Mouse (Mus musculus) G1E (cell line): ENCODE results near the gene Lin28b. TPM values are rescaled to one million over a fixed set of nuclear protein-coding genes. Genes with fewer than 3 reads are reported as not detected.

Source experiments
- ATAC-seq: 2 replicates; pipeline ENCODE4 v1.8.0; 2016; ENCODE audit warnings: mild to moderate bottlenecking; ENCODE audit not compliant: insufficient number of reproducible peaks, poor library complexity, low FRiP score, severe bottlenecking; ENCODE audit errors: extremely low read depth
- DNase-seq: peaks from one replicate; pipeline ENCODE4 v3.0.0; 2012; ENCODE audit warnings: low spot score
- H3K27me3 ChIP-seq: 2 replicates; pipeline ENCODE4 v1.6.1; 2012; ENCODE audit warnings: mild to moderate bottlenecking, low read length, inconsistent platforms; ENCODE audit not compliant: insufficient read depth
- H3K36me3 ChIP-seq: replicated peaks from 2 replicates; pipeline ENCODE3; 2012; ENCODE audit warnings: mild to moderate bottlenecking, inconsistent platforms
- H3K4me1 ChIP-seq: 2 replicates; pipeline ENCODE4 v1.6.1; 2012; ENCODE audit warnings: low read depth, low read length, inconsistent platforms, mixed read lengths; ENCODE audit not compliant: insufficient read depth
- H3K4me3 ChIP-seq: 2 replicates; pipeline ENCODE4 v1.5.1; 2012; ENCODE audit warnings: low read depth, mild to moderate bottlenecking, inconsistent platforms, low read length, moderate library complexity, mixed read lengths
- H3K9me3 ChIP-seq: replicated peaks from 2 replicates; pipeline ENCODE4 v1.6.1; 2012; ENCODE audit warnings: inconsistent platforms
- CTCF ChIP-seq: IDR thresholded peaks from 2 replicates; pipeline ENCODE4 v1.5.1; 2012; ENCODE audit warnings: low read depth, low read length, inconsistent platforms, mixed read lengths
- GATA1 ChIP-seq: IDR thresholded peaks from 2 replicates; pipeline ENCODE4 v1.6.1; 2012; ENCODE audit warnings: borderline replicate concordance, low read length, inconsistent platforms, mixed read lengths
- GATA2 ChIP-seq: IDR thresholded peaks from 2 replicates; pipeline ENCODE4 v1.6.1; 2012; ENCODE audit warnings: low read depth, low read length, inconsistent platforms, borderline replicate concordance
- POLR2AphosphoS5 ChIP-seq: IDR thresholded peaks from 2 replicates; pipeline ENCODE4 v1.6.1; 2012; ENCODE audit warnings: low read depth, low read length, inconsistent platforms; ENCODE audit not compliant: insufficient replicate concordance
- TAL1 ChIP-seq: conservative IDR thresholded peaks from 2 replicates; pipeline ENCODE4 v1.6.1; 2012; ENCODE audit warnings: low read depth, low read length, inconsistent platforms, mixed read lengths
- polyA plus RNA-seq: library from polyadenylated mRNA; stranded (reverse); fragments of >175 nt; gene quantifications from 2 replicates; pipeline ENCODE4 v1.2.3, GENCODE M21; 2012
- total RNA-seq, 2 experiments: library from RNA; stranded (forward) in 1 of 2; stranded (reverse) in 1 of 2; fragments of 200-1000 nt in 1 of 2; fragments of >200 nt in 1 of 2; fragmentation: Nextera tagmentation in 1 of 2; gene quantifications; 2 replicates each; pipeline ENCODE4 v1.2.3; 2014 to 2017

The Lin28b gene
- total and polyA plus RNA-seq, 3 experiments: 1.8 to 18.1 (median 18.1) TPM

GRCm38 (mm10) chr10:45469027-45469996, 16.9 kb downstream of the Lin28b start:
- H3K4me3 ChIP-seq: peak overlapping the region; percentile 65
- peak; percentile 15 for ATAC-seq

GRCm38 (mm10) chr10:45468180-45468915, 17.8 kb downstream of the Lin28b start:
- peak overlapping the region; percentile 35; the same call in 1 of the 2 replicates for H3K4me3 ChIP-seq
- DNase-seq (no peak), ATAC-seq (no peak)
- no peak for TF ChIP-seq GATA2
- no peak for TF ChIP-seq CTCF
- TF ChIP-seq GATA1: no peak
- no peak for TF ChIP-seq POLR2AphosphoS5
- TF ChIP-seq TAL1: no peak
- H3K36me3 ChIP-seq: no peaks in the 10 kb centered on the region
- H3K4me1 ChIP-seq: peaks cover 12% of the 10 kb centered on the region
- no peaks in the 10 kb centered on the region for H3K27me3 ChIP-seq
- H3K9me3 ChIP-seq: no peaks in the 10 kb centered on the region

More at GRCm38 (mm10) chr10:45469027-45469996, 16.9 kb downstream of the Lin28b start:
- TF ChIP-seq TAL1 (no peak), CTCF (no peak), POLR2AphosphoS5 (no peak), GATA1 (no peak), GATA2 (no peak)
- Histone ChIP-seq H3K27me3 (no peaks in the 10 kb centered on the region), H3K36me3 (no peaks in the 10 kb centered on the region), H3K4me1 (peaks cover 12% of the 10 kb centered on the region), H3K9me3 (no peaks in the 10 kb centered on the region)
- DNase-seq: no peak

- TF ChIP-seq TAL1: no peak
- no peak for TF ChIP-seq POLR2AphosphoS5
- no peak for TF ChIP-seq GATA1
- no peak for TF ChIP-seq CTCF
- no peaks in the 10 kb centered on the region for H3K27me3 ChIP-seq
- H3K4me3 ChIP-seq: no peak overlapping the region
- peaks cover 4% of the 10 kb centered on the region; the same call in 1 of the 2 replicates for H3K4me1 ChIP-seq
- no peaks in the 10 kb centered on the region for H3K9me3 ChIP-seq
- peaks cover 9% of the 10 kb centered on the region for H3K36me3 ChIP-seq
- no peak for DNase-seq
- no peak for ATAC-seq
Observed at GRCm38 (mm10) chr10:45458637-45459036, 27.6 kb downstream of the Lin28b start.

- H3K27me3 ChIP-seq: no peaks in the 10 kb centered on the region
- peaks cover 9% of the 10 kb centered on the region for H3K36me3 ChIP-seq
- peaks cover 4% of the 10 kb centered on the region; the same call in 1 of the 2 replicates for H3K4me1 ChIP-seq
- DNase-seq: no peak
- ATAC-seq: no peak
- TF ChIP-seq POLR2AphosphoS5 (no peak), GATA1 (no peak), GATA2 (no peak), CTCF (no peak), TAL1 (no peak)
- no peak overlapping the region for H3K4me3 ChIP-seq
- H3K9me3 ChIP-seq: no peaks in the 10 kb centered on the region
Observed at GRCm38 (mm10) chr10:45458074-45458473, 28.1 kb downstream of the Lin28b start.

- H3K4me3 ChIP-seq: no peak overlapping the region
- ATAC-seq: no peak
- TF ChIP-seq POLR2AphosphoS5 (no peak), GATA1 (no peak), CTCF (no peak), TAL1 (no peak), GATA2 (no peak)
Observed at GRCm38 (mm10) chr10:45446625-45447024, 39.6 kb downstream of the Lin28b start.

GRCm38 (mm10) chr10:45446215-45446614, 40.0 kb downstream of the Lin28b start:
- TF ChIP-seq GATA1 (no peak), POLR2AphosphoS5 (no peak), TAL1 (no peak), CTCF (no peak), GATA2 (no peak)
- Histone ChIP-seq H3K27me3 (no peaks in the 10 kb centered on the region), H3K9me3 (no peaks in the 10 kb centered on the region), H3K4me3 (no peak overlapping the region), H3K4me1 (peaks cover 4% of the 10 kb centered on the region; the same call in 1 of the 2 replicates), H3K36me3 (peaks cover 6% of the 10 kb centered on the region)
- ATAC-seq (no peak), DNase-seq (no peak)

More at GRCm38 (mm10) chr10:45446625-45447024, 39.6 kb downstream of the Lin28b start:
- H3K4me1 ChIP-seq: peaks cover 4% of the 10 kb centered on the region; the same call in 1 of the 2 replicates
- H3K9me3 ChIP-seq: no peaks in the 10 kb centered on the region
- peaks cover 4% of the 10 kb centered on the region for H3K36me3 ChIP-seq
- no peaks in the 10 kb centered on the region for H3K27me3 ChIP-seq
- no peak for DNase-seq
